9 mouse cellular contexts compared by ENCODE assay signal in genomic region chr13:109547700-109548099, GRCm38 (mm10).
DNase-seq lines count a peak whose midpoint lies in the region; ATAC-seq and TF ChIP-seq lines count a peak whose summit lies in the region.
"Had no signal": no experiment of that assay in that cellular context is flagged by ENCODE, and none has a peak within 500 bp of the region (broad histone marks: within the 10 kb centered on the region; RNA-seq: fewer than 3 reads in every experiment).

No protein-coding gene starts in this region.

- peak; percentile 85 for TF ChIP-seq CTCF in lung, embryonic 14.5 days (IDR thresholded peaks at IDR 0.05; ENCODE audit: low read depth)
- no peak for TF ChIP-seq CTCF in thymus, adult 2 months (IDR thresholded peaks at IDR 0.05; ENCODE audit: borderline replicate concordance, control insufficient read depth, extremely low read depth, insufficient read depth, low read length, poor library complexity)

- H3K9me3 ChIP-seq in forebrain, embryonic 10.5 days: no peaks in the 10 kb centered on the region
- no peaks in the 10 kb centered on the region for H3K9me3 ChIP-seq in lung, embryonic 14.5 days (ENCODE audit: low read depth, low read length)
- H3K9me3 ChIP-seq: hindbrain, embryonic 15.5 days had no signal

- no peak overlapping the region for H3K4me3 ChIP-seq in forebrain, embryonic 10.5 days
- no peak overlapping the region for H3K4me3 ChIP-seq in lung, embryonic 14.5 days (ENCODE audit: low read depth, low read length)
- no peak overlapping the region for H3K4me3 ChIP-seq in thymus, adult 2 months (ENCODE audit: control insufficient read depth, insufficient read depth, low read length)
- H3K4me3 ChIP-seq: hindbrain, embryonic 15.5 days had no signal

- 44% methylated on average over 6 of the region's 6 CpGs for WGBS in forebrain, embryonic 10.5 days
- WGBS in large intestine, adult 2 months: 10% methylated on average over 6 of the region's 6 CpGs
- 19% methylated on average over 6 of the region's 6 CpGs for WGBS in lung, embryonic 14.5 days
- 20% methylated on average over 6 of the region's 6 CpGs for WGBS in thymus, adult 2 months

- H3K4me2 ChIP-seq in lung, embryonic 14.5 days: no peak overlapping the region
- H3K4me2 ChIP-seq: hindbrain, embryonic 15.5 days had no signal

- ATAC-seq in lung, embryonic 14.5 days (ENCODE audit: insufficient read depth): peak; percentile 87

- no peaks in the 10 kb centered on the region for H3K27me3 ChIP-seq in forebrain, embryonic 10.5 days (ENCODE audit: poor library complexity, severe bottlenecking)
- no peaks in the 10 kb centered on the region for H3K27me3 ChIP-seq in lung, embryonic 14.5 days (ENCODE audit: insufficient read depth, low read length)
- no peaks in the 10 kb centered on the region for H3K27me3 ChIP-seq in thymus, adult 2 months (ENCODE audit: control insufficient read depth, insufficient read depth, low read length)
- H3K27me3 ChIP-seq: hindbrain, embryonic 15.5 days had no signal

- intact Hi-C loops in heart, postnatal 10 days (cut with DNase I): loop anchor here (1.0 to 2.0 kb wide), 3 partner anchors 191 to 318 kb away; no protein-coding TSS in a partner anchor

- H3K27ac ChIP-seq in forebrain, embryonic 10.5 days: no peak overlapping the region
- H3K27ac ChIP-seq in lung, embryonic 14.5 days (ENCODE audit: low read depth): no peak overlapping the region
- H3K27ac ChIP-seq in thymus, adult 2 months (ENCODE audit: control insufficient read depth, insufficient read depth, low read length): no peak overlapping the region
- H3K27ac ChIP-seq: hindbrain, embryonic 15.5 days had no signal

- H3K9ac ChIP-seq in lung, embryonic 14.5 days: no peak overlapping the region
- H3K9ac ChIP-seq: hindbrain, embryonic 15.5 days had no signal

- DNase-seq in ES-CJ7 (ENCODE audit: low read depth, low spot score): peak; percentile 92
- DNase-seq in brain, adult 2 months (ENCODE audit: low read depth, low spot score): peak; percentile 95
- DNase-seq in forebrain, embryonic 10.5 days (ENCODE audit: extremely low spot score, low spot score): peak; percentile 73
- peak; percentile 74 to 86 for DNase-seq in heart, postnatal 10 days
- peak; percentile 90 for DNase-seq in large intestine, adult 2 months (ENCODE audit: low read depth, low spot score)
- DNase-seq in lung, embryonic 14.5 days: peak; percentile 95
- DNase-seq in ovary, postnatal 14 days (ENCODE audit: low spot score): peak; percentile 49
- DNase-seq in thymus, adult 2 months: peak; percentile 78

- no peak for TF ChIP-seq POLR2A in thymus, adult 2 months (IDR thresholded peaks at IDR 0.05; ENCODE audit: control insufficient read depth, extremely low read depth, insufficient read depth, low read length, poor library complexity)

- H3K4me1 ChIP-seq in forebrain, embryonic 10.5 days: no peaks in the 10 kb centered on the region
- no peaks in the 10 kb centered on the region for H3K4me1 ChIP-seq in lung, embryonic 14.5 days (ENCODE audit: insufficient read depth)
- H3K4me1 ChIP-seq in thymus, adult 2 months (replicated peaks; ENCODE audit: control insufficient read depth, insufficient read depth, low read length): peaks cover 9% of the 10 kb centered on the region
- H3K4me1 ChIP-seq: hindbrain, embryonic 15.5 days had no signal

- H3K36me3 ChIP-seq in forebrain, embryonic 10.5 days (replicated peaks): no peaks in the 10 kb centered on the region
- no peaks in the 10 kb centered on the region for H3K36me3 ChIP-seq in lung, embryonic 14.5 days (ENCODE audit: insufficient read depth)
- no peaks in the 10 kb centered on the region for H3K36me3 ChIP-seq in thymus, adult 2 months (ENCODE audit: control insufficient read depth, insufficient read depth, low read length)
- H3K36me3 ChIP-seq: hindbrain, embryonic 15.5 days had no signal
